Mouse (Mus musculus) kidney, postnatal 0 days (tissue): ENCODE data around the gene Ralgps2. TPM values are rescaled to one million over a fixed set of nuclear protein-coding genes. Genes with fewer than 3 reads are reported as not detected.

ENCODE experiments used
- ATAC-seq: fragments of 200-750 bp; cut with Nextera tagmentation; replicated peaks from 2 replicates; pipeline ENCODE4 v1.8.0; 2017; ENCODE audit warnings: low read depth, moderate number of reproducible peaks, moderate TSS enrichment, moderate library complexity; ENCODE audit not compliant: low FRiP score
- DNase-seq: peaks from one replicate; pipeline ENCODE4 v3.0.0-alpha.2; 2016; ENCODE audit warnings: low spot score
- H3K27ac ChIP-seq: fragments of 300-500 bp; sonication (generic); 2 replicates; pipeline ENCODE4 v1.5.1; 2014; ENCODE audit warnings: mild to moderate bottlenecking
- H3K27me3 ChIP-seq: fragments of 300-500 bp; sonication (generic); 2 replicates; pipeline ENCODE4 v1.6.1; 2014; ENCODE audit warnings: low read length, mixed read lengths; ENCODE audit not compliant: insufficient read depth
- H3K36me3 ChIP-seq: fragments of 300-500 bp; sonication (generic); 2 replicates; pipeline ENCODE4 v1.6.1; 2014; ENCODE audit warnings: low read length, mixed read lengths; ENCODE audit not compliant: insufficient read depth
- H3K4me1 ChIP-seq: fragments of 300-500 bp; sonication (generic); replicated peaks from 2 replicates; pipeline ENCODE4 v1.6.1; 2014; ENCODE audit warnings: antibody characterized with exemption, low read length, mixed read lengths; ENCODE audit not compliant: insufficient read depth
- H3K4me2 ChIP-seq: fragments of 300-500 bp; sonication (generic); 2 replicates; pipeline ENCODE4 v1.6.1; 2014; ENCODE audit warnings: mild to moderate bottlenecking, low read length, moderate library complexity, mixed read lengths
- H3K4me3 ChIP-seq: fragments of 300-500 bp; sonication (generic); replicated peaks from 2 replicates; pipeline ENCODE4 v1.5.1; 2014; ENCODE audit warnings: low read depth, low read length
- H3K9ac ChIP-seq: fragments of 300-500 bp; sonication (generic); 2 replicates; pipeline ENCODE4 v1.6.1; 2014; ENCODE audit warnings: low read depth, low read length
- H3K9me3 ChIP-seq: fragments of 300-500 bp; sonication (generic); replicated peaks from 2 replicates; pipeline ENCODE4 v1.6.1; 2016; ENCODE audit warnings: low read length, inconsistent platforms, mixed read lengths
- CTCF ChIP-seq: IDR thresholded peaks from 2 replicates; pipeline ENCODE4 v1.5.1; 2016; ENCODE audit warnings: antibody characterized with exemption, low read depth, mild to moderate bottlenecking, moderate library complexity
- WGBS: fragments of 180-500 bp; shearing (Covaris S2); extraction: QIAGEN DNeasy Blood & Tissue Kit; methylation state at CpG from one replicate; pipeline ENCODE4 v1.1.7; 2014; 5-methylcytosine and 5-hydroxymethylcytosine counted together
- polyA plus RNA-seq: library from polyadenylated mRNA; unstranded; fragments of >200 nt; fragmentation: Nextera tagmentation; extraction: Ambion mirVana; gene quantifications from 2 replicates; pipeline ENCODE4 v1.2.1, GENCODE M21; 2015

Ralgps2 gene
- polyA plus RNA-seq, 1 experiment from 2014 or later = 47.2 TPM

GRCm38 (mm10) chr1:156775190-156775589, 164.2 kb downstream of the Ralgps2 start:
- Histone ChIP-seq H3K4me3 (no peak overlapping the region), H3K9me3 (no peaks in the 10 kb centered on the region), H3K4me1 (peaks cover 19% of the 10 kb centered on the region), H3K4me2 (no peak overlapping the region), H3K36me3 (no peaks in the 10 kb centered on the region), H3K9ac (no peak overlapping the region), H3K27ac (no peak overlapping the region), H3K27me3 (no peaks in the 10 kb centered on the region)
- TF ChIP-seq CTCF = no peak
- 39% methylated on average over 4 of the region's 4 CpGs for WGBS
- DNase-seq (peak; percentile 43), ATAC-seq (no peak)

DNA sequence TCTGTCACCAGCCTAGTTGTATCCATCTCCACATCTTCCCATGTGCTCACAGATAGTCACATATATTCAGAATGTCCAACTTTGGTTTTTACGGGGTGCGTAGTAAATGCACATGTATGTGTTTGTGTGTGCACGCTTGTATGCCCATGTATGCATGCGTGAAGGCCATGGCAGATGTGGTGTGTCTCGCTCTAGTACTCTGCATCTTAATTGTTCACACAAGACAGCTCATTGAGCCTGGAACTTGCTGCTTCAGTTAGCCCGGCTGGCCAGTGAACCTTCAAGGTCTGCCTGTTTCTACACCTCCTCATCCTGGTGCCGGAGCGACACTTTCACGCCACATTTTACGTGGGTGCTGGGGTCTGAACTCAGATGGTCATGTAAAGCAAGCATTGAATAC, 168.6 kb downstream of the Ralgps2 start:
- ATAC-seq (no peak), DNase-seq (no peak)
- Histone ChIP-seq H3K4me1 (0 out of 2 replicates have a peak, but pooled peaks cover 3% of the 10 kb centered on the region), H3K4me3 (no peak overlapping the region), H3K9ac (no peak overlapping the region), H3K4me2 (no peak overlapping the region), H3K27ac (no peak overlapping the region), H3K27me3 (no peaks in the 10 kb centered on the region), H3K9me3 (0 out of 2 replicates have a peak, but pooled peaks cover 6% of the 10 kb centered on the region), H3K36me3 (no peaks in the 10 kb centered on the region)
- WGBS = 72% methylated on average over 10 of the region's 10 CpGs
- TF ChIP-seq CTCF = no peak

DNA sequence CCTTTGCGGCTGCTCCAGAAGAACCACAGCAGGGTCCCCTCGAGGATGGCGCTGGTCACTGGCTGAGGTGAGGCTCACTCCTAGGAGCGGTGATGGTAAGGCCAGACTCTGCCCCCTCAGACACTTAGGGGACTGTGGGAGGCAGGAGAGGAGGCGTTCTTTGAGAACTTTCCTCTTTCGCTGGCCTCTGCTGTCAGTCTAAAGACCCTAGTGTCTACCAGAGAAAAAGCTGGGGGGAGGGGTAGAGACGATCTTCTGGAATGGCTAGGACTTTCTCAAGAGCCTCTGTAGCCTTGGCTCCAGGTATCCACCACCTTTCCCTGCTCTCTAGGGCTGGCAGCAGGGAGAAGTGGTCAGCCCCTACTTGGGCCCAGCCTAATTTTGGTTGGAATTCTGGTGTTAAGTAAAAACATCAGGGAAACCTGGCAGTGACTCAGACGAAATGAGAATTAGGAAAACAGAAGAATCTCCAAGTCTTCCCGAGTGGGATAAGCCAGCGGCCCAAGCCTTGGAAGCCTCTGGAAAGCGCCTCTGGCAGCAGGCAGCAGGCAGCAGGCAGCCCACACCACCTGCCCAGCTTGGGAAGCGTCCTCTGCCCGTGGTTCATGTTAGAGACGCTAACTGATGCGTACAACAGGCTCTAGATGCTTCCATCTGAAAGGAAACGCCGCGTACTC, 169.7 kb downstream of the Ralgps2 start:
- Histone ChIP-seq H3K27me3 (no peaks in the 10 kb centered on the region), H3K4me1 (no peaks in the 10 kb centered on the region), H3K36me3 (no peaks in the 10 kb centered on the region), H3K4me2 (no peak overlapping the region), H3K27ac (no peak overlapping the region), H3K4me3 (no peak overlapping the region), H3K9me3 (0 out of 2 replicates have a peak, but pooled peaks cover 6% of the 10 kb centered on the region), H3K9ac (no peak overlapping the region)
- TF ChIP-seq CTCF = no peak
- no peak for DNase-seq
- 71% methylated on average over 18 of the region's 18 CpGs for WGBS
- ATAC-seq = no peak

DNA sequence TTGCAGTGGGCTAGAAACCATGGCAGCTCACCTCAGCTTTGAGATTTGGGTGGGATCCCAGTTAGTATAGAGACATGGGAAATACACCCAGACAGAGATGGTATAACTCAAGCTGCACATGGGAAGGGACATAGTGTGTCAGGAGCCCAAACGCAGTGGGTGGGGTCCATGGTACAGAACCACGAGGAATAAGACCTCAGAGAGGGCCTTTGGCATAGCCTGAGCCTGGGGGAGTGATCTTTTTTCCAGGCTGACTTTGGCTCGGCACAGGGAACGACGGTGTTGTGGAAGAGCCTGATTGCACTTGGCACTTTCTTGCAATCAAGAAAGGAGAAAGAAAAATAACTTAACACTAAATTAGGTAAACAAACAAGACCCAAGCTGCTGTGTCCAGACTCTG, 170.3 kb downstream of the Ralgps2 start:
- no peak overlapping the region for H3K4me3 ChIP-seq
- H3K4me1 ChIP-seq = no peaks in the 10 kb centered on the region
- no peak for DNase-seq
- no peak overlapping the region for H3K9ac ChIP-seq
- TF ChIP-seq CTCF = no peak
- H3K4me2 ChIP-seq = no peak overlapping the region
- 51% methylated on average over 5 of the region's 5 CpGs for WGBS
- ATAC-seq = no peak
- 0 out of 2 replicates have a peak, but pooled peaks cover 6% of the 10 kb centered on the region for H3K9me3 ChIP-seq
- H3K27me3 ChIP-seq = no peaks in the 10 kb centered on the region
- H3K27ac ChIP-seq = no peak overlapping the region
- no peaks in the 10 kb centered on the region for H3K36me3 ChIP-seq

- no peaks in the 10 kb centered on the region for H3K4me1 ChIP-seq
- no peaks in the 10 kb centered on the region for H3K36me3 ChIP-seq
- H3K9me3 ChIP-seq = 0 out of 2 replicates have a peak, but pooled peaks cover 6% of the 10 kb centered on the region
- ATAC-seq (no peak), DNase-seq (no peak)
- TF ChIP-seq CTCF = no peak
- WGBS = 92% methylated on average over 3 of the region's 3 CpGs
- H3K27ac ChIP-seq = no peak overlapping the region
- no peak overlapping the region for H3K9ac ChIP-seq
- no peak overlapping the region for H3K4me3 ChIP-seq
- no peak overlapping the region for H3K4me2 ChIP-seq
- H3K27me3 ChIP-seq = no peaks in the 10 kb centered on the region
Measured at GRCm38 (mm10) chr1:156765311-156765710, 174.1 kb downstream of the Ralgps2 start.

GRCm38 (mm10) chr1:156764584-156764983, 174.8 kb downstream of the Ralgps2 start:
- ATAC-seq (no peak), DNase-seq (no peak)
- Histone ChIP-seq H3K36me3 (no peaks in the 10 kb centered on the region), H3K27me3 (no peaks in the 10 kb centered on the region), H3K4me3 (no peak overlapping the region), H3K9ac (no peak overlapping the region), H3K4me2 (no peak overlapping the region), H3K27ac (no peak overlapping the region), H3K4me1 (no peaks in the 10 kb centered on the region), H3K9me3 (0 out of 2 replicates have a peak, but pooled peaks cover 6% of the 10 kb centered on the region)
- peak; percentile 25; the same call in 1 of the 2 replicates for TF ChIP-seq CTCF
- WGBS = 77% methylated on average over 6 of the region's 6 CpGs
